Mouse (Mus musculus): ENCODE data around the gene Dazap2. TPM values are rescaled to one million over a fixed set of nuclear protein-coding genes. Genes with fewer than 3 reads are reported as not detected.

Dazap2 gene
- polyA plus RNA-seq, 1 experiment from 2014 or later: 162 TPM

DNA sequence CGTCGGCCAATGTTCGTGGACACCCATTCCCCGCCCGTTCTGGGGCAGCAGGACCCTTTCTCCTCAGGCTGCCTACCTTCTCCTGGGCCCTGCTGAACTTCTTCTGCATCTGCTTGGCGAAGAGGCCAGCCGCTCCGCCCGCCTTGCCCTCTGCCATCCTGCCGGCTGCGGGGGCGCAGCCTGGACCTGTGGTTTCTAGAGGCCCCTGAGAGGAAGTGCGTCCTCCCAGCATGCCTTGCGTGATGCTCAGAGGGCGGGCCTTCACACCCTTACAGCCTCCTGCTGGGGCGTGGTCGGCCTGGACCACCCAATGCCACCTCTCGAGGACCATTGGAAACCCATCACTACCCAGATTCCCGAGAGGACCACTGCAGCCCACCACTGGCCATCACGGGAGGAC, 54.2 kb downstream of the Dazap2 start, which contains the start of gene Bin2:
TSS of gene Bin2 (minus strand) at position 217 of the 400 bp plus-strand sequence.
- Histone ChIP-seq H3K9ac (no peak within 1 kb of the TSS), H3K4me1 (replicated peaks) (peaks cover 15% of the 10 kb centered on the region), H3K36me3 (no peaks in the 10 kb centered on the region), H3K27ac (replicated peaks) (no peak within 1 kb of the TSS), H3K27me3 (peaks cover 14% of the 10 kb centered on the region), H3K4me2 (no peak within 1 kb of the TSS), H3K4me3 (no peak within 1 kb of the TSS), H3K9me3 (no peaks in the 10 kb centered on the region)
- 90% methylated on average over 20 of the region's 20 CpGs for WGBS
- no peak for ATAC-seq (ENCODE audit: low read depth)

DNA sequence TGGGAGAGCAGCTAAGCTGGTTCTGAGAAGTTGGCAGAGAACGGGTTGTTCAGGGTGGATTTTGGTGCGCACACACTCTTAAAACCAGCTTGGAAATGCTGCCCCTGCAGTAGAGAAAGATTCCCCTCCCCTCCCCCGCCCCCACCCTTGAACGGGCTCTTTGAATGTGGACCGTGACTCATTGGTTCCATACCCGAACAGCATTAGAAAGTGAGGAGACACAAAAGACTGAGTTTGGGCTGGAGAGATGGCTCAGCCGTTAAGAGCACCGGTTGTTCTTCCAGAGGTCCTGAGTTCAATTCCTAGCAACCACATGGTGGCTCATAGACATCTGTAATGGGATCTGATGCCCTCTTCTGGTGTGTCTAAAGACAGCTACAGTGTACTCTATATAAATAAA, 54.9 kb downstream of the Dazap2 start:
- Histone ChIP-seq H3K9me3 (no peaks in the 10 kb centered on the region), H3K4me2 (no peak overlapping the region), H3K36me3 (no peaks in the 10 kb centered on the region), H3K27me3 (peaks cover 10% of the 10 kb centered on the region), H3K27ac (replicated peaks) (no peak overlapping the region), H3K4me1 (replicated peaks) (peaks cover 15% of the 10 kb centered on the region), H3K4me3 (no peak overlapping the region), H3K9ac (no peak overlapping the region)
- whole genome bisulfite sequencing: 65% methylated on average over 8 of the region's 8 CpGs
- ATAC-seq (ENCODE audit: low read depth): no peak

Small RNA genes within 50 kb of the gene (microRNA-seq; reads per million reads assigned to microRNA genes)
- gene Mir6961: not detected

Other genes starting within 250 kb of the Dazap2 start
- 0.10 TPM in 1 of 2 replicates, not detected in the other for gene Gm5475, start 193.2 kb upstream of the Dazap2 start, polyA plus RNA-seq (2015; fragmentation: Nextera tagmentation; extraction: Ambion mirVana)
- 22.3 and 23.4 TPM in 2 replicates for gene Slc11a2, start 190.3 kb upstream of the Dazap2 start, polyA plus RNA-seq (2015; fragmentation: Nextera tagmentation; extraction: Ambion mirVana)
- 54.0 and 57.9 TPM in 2 replicates for gene Letmd1, start 146.3 kb upstream of the Dazap2 start, polyA plus RNA-seq (2015; fragmentation: Nextera tagmentation; extraction: Ambion mirVana)
- 39.1 and 43.8 TPM in 2 replicates for gene Csrnp2, start 119.9 kb upstream of the Dazap2 start, polyA plus RNA-seq (2015; fragmentation: Nextera tagmentation; extraction: Ambion mirVana)
- gene Tfcp2, start 63.3 kb upstream of the Dazap2 start, polyA plus RNA-seq (2015; fragmentation: Nextera tagmentation; extraction: Ambion mirVana): 35.4 and 36.8 TPM in 2 replicates
- 38.8 and 41.6 TPM in 2 replicates for gene Pou6f1, start 15.4 kb upstream of the Dazap2 start, polyA plus RNA-seq (2015; fragmentation: Nextera tagmentation; extraction: Ambion mirVana)
- 3.1 and 4.1 TPM in 2 replicates for gene Smagp, start 21.6 kb downstream of the Dazap2 start, polyA plus RNA-seq (2015; fragmentation: Nextera tagmentation; extraction: Ambion mirVana)
- gene Bin2, start 54.2 kb downstream of the Dazap2 start, polyA plus RNA-seq (2015; fragmentation: Nextera tagmentation; extraction: Ambion mirVana): 2.8 and 3.7 TPM in 2 replicates
- 1.2 and 2.5 TPM in 2 replicates for gene Cela1, start 72.6 kb downstream of the Dazap2 start, polyA plus RNA-seq (2015; fragmentation: Nextera tagmentation; extraction: Ambion mirVana)
- 0.28 and 0.38 TPM in 2 replicates for gene Galnt6, start 114.0 kb downstream of the Dazap2 start, polyA plus RNA-seq (2015; fragmentation: Nextera tagmentation; extraction: Ambion mirVana)
- 17.9 and 20.3 TPM in 2 replicates for gene Slc4a8, start 146.4 kb downstream of the Dazap2 start, polyA plus RNA-seq (2015; fragmentation: Nextera tagmentation; extraction: Ambion mirVana)